Comparison of ENCODE assay signal across 9 mouse cellular contexts in genomic region chr8:104343957-104344356, GRCm38 (mm10). TPM values are rescaled to one million over a fixed set of nuclear protein-coding genes. Genes with fewer than 3 reads are reported as not detected.
A peak's percentile ranks its signal among the peaks of the same experiment; 100 is the strongest.
DNase-seq lines count a peak whose midpoint lies in the region; ATAC-seq and TF ChIP-seq lines count a peak whose summit lies in the region.
"Had no signal": no experiment of that assay in that cellular context is flagged by ENCODE, and none has a peak within 500 bp of the region (broad histone marks: within the 10 kb centered on the region; RNA-seq: fewer than 3 reads in every experiment).

No protein-coding gene starts in this region.

- peak; percentile 93 for TF ChIP-seq CTCF in layer of hippocampus, adult 2 months (conservative IDR thresholded peaks at IDR 0.05)
- peak; percentile 96 for TF ChIP-seq CTCF in lung, embryonic 14.5 days (IDR thresholded peaks at IDR 0.05; ENCODE audit: low read depth)
- peak; percentile 88 for TF ChIP-seq CTCF in olfactory bulb, adult 2 months (IDR thresholded peaks at IDR 0.05; ENCODE audit: insufficient read depth, low read depth, low read length)

- H3K36me3 ChIP-seq in ES-E14 (ENCODE audit: control insufficient read depth, insufficient read depth, low read length, poor library complexity, severe bottlenecking): peaks cover 5% of the 10 kb centered on the region; the same call in 1 of the 2 replicates
- no peaks in the 10 kb centered on the region; the same call in 1 of the 2 replicates for H3K36me3 ChIP-seq in forebrain, embryonic 15.5 days
- peaks cover 45% of the 10 kb centered on the region for H3K36me3 ChIP-seq in lung, embryonic 14.5 days (ENCODE audit: insufficient read depth)

- peaks cover 0 to 15% of the 10 kb centered on the region in 2 experiments; a peak in 2 of 4 replicates for H3K4me1 ChIP-seq in ES-E14 (ENCODE audit: control insufficient read depth in 2 of 2, insufficient read depth in 2 of 2, low read length in 2 of 2, poor library complexity in 1 of 2)
- H3K4me1 ChIP-seq in forebrain, embryonic 15.5 days: peaks cover 16% of the 10 kb centered on the region
- no peaks in the 10 kb centered on the region for H3K4me1 ChIP-seq in lung, embryonic 14.5 days (ENCODE audit: insufficient read depth)
- H3K4me1 ChIP-seq in olfactory bulb, adult 2 months (ENCODE audit: control insufficient read depth, insufficient read depth, low read length): peaks cover 15% of the 10 kb centered on the region

- H3K4me2 ChIP-seq in forebrain, embryonic 15.5 days (replicated peaks): no peak overlapping the region
- no peak overlapping the region for H3K4me2 ChIP-seq in lung, embryonic 14.5 days
- H3K4me2 ChIP-seq: limb, embryonic 15.5 days had no signal

- no peak overlapping the region for H3K4me3 ChIP-seq in ES-E14 (ENCODE audit: insufficient read depth in 1 of 2, low read depth in 1 of 2, low read length in 2 of 2, poor library complexity in 1 of 2, severe bottlenecking in 1 of 2)
- H3K4me3 ChIP-seq in forebrain, embryonic 15.5 days: no peak overlapping the region
- H3K4me3 ChIP-seq in layer of hippocampus, adult 2 months: no peak overlapping the region
- no peak overlapping the region for H3K4me3 ChIP-seq in lung, embryonic 14.5 days (ENCODE audit: low read depth, low read length)
- H3K4me3 ChIP-seq in olfactory bulb, adult 2 months (ENCODE audit: insufficient read depth, low read depth, low read length): no peak overlapping the region
- H3K4me3 ChIP-seq: limb, embryonic 15.5 days had no signal

- no peaks in the 10 kb centered on the region for H3K9me3 ChIP-seq in ES-E14 (ENCODE audit: control insufficient read depth, insufficient read depth, low read depth, low read length)
- H3K9me3 ChIP-seq in forebrain, embryonic 15.5 days: no peaks in the 10 kb centered on the region
- H3K9me3 ChIP-seq in lung, embryonic 14.5 days (ENCODE audit: low read depth, low read length): no peaks in the 10 kb centered on the region
- H3K9me3 ChIP-seq: limb, embryonic 15.5 days had no signal

- TF ChIP-seq POLR2A in olfactory bulb, adult 2 months (IDR thresholded peaks at IDR 0.05; ENCODE audit: insufficient read depth, low read depth, low read length): no peak

- no peak overlapping the region for H3K9ac ChIP-seq in ES-E14 (ENCODE audit: insufficient read depth, low read depth, low read length, poor library complexity, severe bottlenecking)
- no peak overlapping the region for H3K9ac ChIP-seq in forebrain, embryonic 15.5 days (replicated peaks)
- H3K9ac ChIP-seq in lung, embryonic 14.5 days: no peak overlapping the region
- H3K9ac ChIP-seq: limb, embryonic 15.5 days had no signal

- 12% methylated on average over 7 of the region's 7 CpGs for WGBS in forebrain, embryonic 15.5 days
- 13% methylated on average over 7 of the region's 7 CpGs for WGBS in lung, embryonic 14.5 days
- 13% methylated on average over 7 of the region's 7 CpGs for WGBS in olfactory bulb, adult 2 months

- DNase-seq in ES-E14 (ENCODE audit: low read depth, low spot score): peak; percentile 81
- DNase-seq in cerebellum, adult 11 months: peak; percentile 89
- DNase-seq in layer of hippocampus, adult 2 months (ENCODE audit: low spot score in 2 of 2): peak; percentile 80 to 90
- peak; percentile 94 for DNase-seq in lung, embryonic 14.5 days
- peak; percentile 58 to 68 for DNase-seq in thymus, adult 18-20 months

- peak; percentile 52 for ATAC-seq in forebrain, embryonic 15.5 days (replicated peaks)
- peak; percentile 74 for ATAC-seq in hematopoietic stem cell, adult 5-6 weeks (replicated peaks in 1 of 2; ENCODE audit: insufficient read depth in 1 of 2, low FRiP score in 2 of 2, low TSS enrichment in 1 of 2, low read depth in 1 of 2, poor library complexity in 2 of 2, severe bottlenecking in 2 of 2)
- ATAC-seq in lung, embryonic 14.5 days (ENCODE audit: insufficient read depth): peak; percentile 7; the same call in 1 of the 2 replicates

- H3K27ac ChIP-seq in ES-E14 (ENCODE audit: insufficient read depth, low read depth, low read length, poor library complexity, severe bottlenecking): no peak overlapping the region
- H3K27ac ChIP-seq in forebrain, embryonic 15.5 days (replicated peaks): no peak overlapping the region
- H3K27ac ChIP-seq in layer of hippocampus, adult 2 months: no peak overlapping the region
- H3K27ac ChIP-seq in lung, embryonic 14.5 days (ENCODE audit: low read depth): no peak overlapping the region
- no peak overlapping the region for H3K27ac ChIP-seq in olfactory bulb, adult 2 months (ENCODE audit: insufficient read depth, low read depth, low read length)
- H3K27ac ChIP-seq: limb, embryonic 15.5 days had no signal

- in situ Hi-C loops in ES-E14 (cut with MboI; ENCODE audit: low sequenced_read_pairs in 2 of 2, unreplicated experiment in 2 of 2): no loop called here

- H3K27me3 ChIP-seq in forebrain, embryonic 15.5 days: no peaks in the 10 kb centered on the region
- H3K27me3 ChIP-seq in lung, embryonic 14.5 days (ENCODE audit: insufficient read depth, low read length): no peaks in the 10 kb centered on the region
- H3K27me3 ChIP-seq: limb, embryonic 15.5 days had no signal

TF ChIP-seq in ES-E14, 5 proteins besides CTCF, POLR2A, EP300 and RAD21:
- TF ChIP-seq HCFC1 (IDR thresholded peaks at IDR 0.05; ENCODE audit: borderline replicate concordance, insufficient read depth, low read length) (no peak), CHD2 (IDR thresholded peaks at IDR 0.05; ENCODE audit: low read depth, low read length) (no peak), ZC3H11A (IDR thresholded peaks at IDR 0.05; ENCODE audit: borderline replicate concordance, low read depth, low read length) (peak; percentile 56; the same call in 1 of the 2 replicates)

RNA-seq across cellular contexts. Expression of gene Cmtm3, which starts 4.7 kb away (rescaled TPM):
- 8.0 and 12.6 TPM in 2 replicates for total RNA-seq in ES-E14 (2012; rRNA removed)
- polyA plus RNA-seq in forebrain, embryonic 15.5 days (2015; fragmentation: Nextera tagmentation; extraction: Ambion mirVana): 32.7 and 34.3 TPM in 2 replicates
- 12.1 and 12.9 TPM in 2 replicates for total RNA-seq in hematopoietic stem cell, adult 5-6 weeks (2017)
- 10 to 100 TPM; 12.2 to 15.1 TPM for total RNA-seq in layer of hippocampus, adult 2 months (2021)
- 156 and 164 TPM in 2 replicates for polyA plus RNA-seq in lung, embryonic 14.5 days (2014; fragmentation: Nextera tagmentation; extraction: Ambion mirVana)
- not detected in 2 replicates for polyA plus RNA-seq in olfactory bulb, adult 2 months (2012; ENCODE audit: insufficient read depth, insufficient read length, low replicate concordance, missing spikeins)

RNA-seq across cellular contexts. Expression of gene Cmtm2b, which starts 21.9 kb away (rescaled TPM):
- not detected in 2 replicates for total RNA-seq in ES-E14 (2012; rRNA removed)
- not detected in 2 replicates for polyA plus RNA-seq in forebrain, embryonic 15.5 days (2015; fragmentation: Nextera tagmentation; extraction: Ambion mirVana)
- total RNA-seq in hematopoietic stem cell, adult 5-6 weeks (2017): not detected in 2 replicates
- total RNA-seq in layer of hippocampus, adult 2 months (2021): not detected
- not detected in 2 replicates for polyA plus RNA-seq in lung, embryonic 14.5 days (2014; fragmentation: Nextera tagmentation; extraction: Ambion mirVana)
- polyA plus RNA-seq in olfactory bulb, adult 2 months (2012; ENCODE audit: insufficient read depth, insufficient read length, low replicate concordance, missing spikeins): not detected in 2 replicates
- polyA plus RNA-seq: limb, embryonic 15.5 days had no signal

RNA-seq across cellular contexts. Expression of gene Gm11020, which starts 22.6 kb away (rescaled TPM):
- total RNA-seq in ES-E14 (2012; rRNA removed): not detected in 2 replicates
- polyA plus RNA-seq in forebrain, embryonic 15.5 days (2015; fragmentation: Nextera tagmentation; extraction: Ambion mirVana): not detected in 2 replicates
- total RNA-seq in hematopoietic stem cell, adult 5-6 weeks (2017): not detected in 2 replicates
- not detected for total RNA-seq in layer of hippocampus, adult 2 months (2021)
- not detected in 2 replicates for polyA plus RNA-seq in lung, embryonic 14.5 days (2014; fragmentation: Nextera tagmentation; extraction: Ambion mirVana)
- not detected in 2 replicates for polyA plus RNA-seq in olfactory bulb, adult 2 months (2012; ENCODE audit: insufficient read depth, insufficient read length, low replicate concordance, missing spikeins)
- polyA plus RNA-seq: limb, embryonic 15.5 days had no signal

RNA-seq across cellular contexts. Expression of gene Cmtm1, which starts 34.0 kb away (rescaled TPM):
- not detected in 2 replicates for total RNA-seq in ES-E14 (2012; rRNA removed)
- polyA plus RNA-seq in forebrain, embryonic 15.5 days (2015; fragmentation: Nextera tagmentation; extraction: Ambion mirVana): not detected in 2 replicates
- total RNA-seq in hematopoietic stem cell, adult 5-6 weeks (2017): not detected in 2 replicates
- not detected for total RNA-seq in layer of hippocampus, adult 2 months (2021)
- polyA plus RNA-seq in lung, embryonic 14.5 days (2014; fragmentation: Nextera tagmentation; extraction: Ambion mirVana): not detected in 2 replicates
- polyA plus RNA-seq in olfactory bulb, adult 2 months (2012; ENCODE audit: insufficient read depth, insufficient read length, low replicate concordance, missing spikeins): not detected in 2 replicates
- polyA plus RNA-seq: limb, embryonic 15.5 days had no signal

RNA-seq across cellular contexts. Expression of gene Gm45711, which starts 34.1 kb away (rescaled TPM):
- total RNA-seq in ES-E14 (2012; rRNA removed): not detected in 2 replicates
- not detected in 2 replicates for polyA plus RNA-seq in forebrain, embryonic 15.5 days (2015; fragmentation: Nextera tagmentation; extraction: Ambion mirVana)
- not detected in 2 replicates for total RNA-seq in hematopoietic stem cell, adult 5-6 weeks (2017)
- total RNA-seq in layer of hippocampus, adult 2 months (2021): not detected
- polyA plus RNA-seq in lung, embryonic 14.5 days (2014; fragmentation: Nextera tagmentation; extraction: Ambion mirVana): not detected in 2 replicates
- not detected in 2 replicates for polyA plus RNA-seq in olfactory bulb, adult 2 months (2012; ENCODE audit: insufficient read depth, insufficient read length, low replicate concordance, missing spikeins)
- polyA plus RNA-seq: limb, embryonic 15.5 days had no signal

Comparison
In these comparisons a context has a peak if more than half of its experiments do, and no peak if none do; other contexts are left out.
1. ATAC-seq: peak in every context shown above with its lines; median percentile 74 in hematopoietic stem cell, adult 5-6 weeks; 52 in forebrain, embryonic 15.5 days; 7 in lung, embryonic 14.5 days.